Mouse (Mus musculus): ENCODE results near the gene Tll2. TPM values are rescaled to one million over a fixed set of nuclear protein-coding genes. Genes with fewer than 3 reads are reported as not detected.

Tll2 gene
- polyA plus RNA-seq, 1 experiment from 2014 or later, result 1.2 TPM

DNA sequence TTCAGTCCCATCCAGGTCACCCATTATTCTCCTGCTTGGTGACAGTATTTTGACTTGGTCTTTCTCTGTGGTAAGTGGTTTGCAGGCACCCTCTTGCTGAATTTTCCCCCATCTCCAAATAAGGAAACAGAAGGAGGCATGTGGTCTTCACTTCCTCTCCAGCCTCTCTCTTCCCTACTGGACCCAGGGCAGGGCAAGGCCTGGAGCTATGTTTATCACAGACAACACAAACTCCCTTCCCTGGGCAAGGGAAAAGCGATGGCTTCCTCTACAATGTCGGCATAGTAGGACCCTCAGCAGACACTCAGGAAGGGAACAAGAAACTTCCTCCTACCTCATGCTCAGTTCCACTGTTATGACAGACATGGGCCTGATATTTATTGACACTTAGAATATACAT, 114.7 kb downstream of the Tll2 start:
- DNase-seq (ENCODE audit: low spot score) (no peak), ATAC-seq (ENCODE audit: insufficient read depth, low FRiP score, low TSS enrichment) (no peak)
- H3K27ac ChIP-seq (ENCODE audit: low read depth, low read length), result no peak overlapping the region
- WGBS, result 88% methylated on average over 2 of the region's 2 CpGs
- no peak overlapping the region for H3K4me3 ChIP-seq (ENCODE audit: low read depth, low read length)
- H3K9me3 ChIP-seq (ENCODE audit: control insufficient read depth, low read length), result no peaks in the 10 kb centered on the region
- no peak overlapping the region for H3K9ac ChIP-seq (ENCODE audit: low read length)
- H3K27me3 ChIP-seq (ENCODE audit: control insufficient read depth, insufficient read depth, low read length), result no peaks in the 10 kb centered on the region
- H3K4me2 ChIP-seq (ENCODE audit: low read depth), result no peak overlapping the region
- H3K36me3 ChIP-seq (ENCODE audit: control insufficient read depth, insufficient read depth, low read length), result no peaks in the 10 kb centered on the region
- no peaks in the 10 kb centered on the region for H3K4me1 ChIP-seq (ENCODE audit: control insufficient read depth, insufficient read depth, low read length)

DNA sequence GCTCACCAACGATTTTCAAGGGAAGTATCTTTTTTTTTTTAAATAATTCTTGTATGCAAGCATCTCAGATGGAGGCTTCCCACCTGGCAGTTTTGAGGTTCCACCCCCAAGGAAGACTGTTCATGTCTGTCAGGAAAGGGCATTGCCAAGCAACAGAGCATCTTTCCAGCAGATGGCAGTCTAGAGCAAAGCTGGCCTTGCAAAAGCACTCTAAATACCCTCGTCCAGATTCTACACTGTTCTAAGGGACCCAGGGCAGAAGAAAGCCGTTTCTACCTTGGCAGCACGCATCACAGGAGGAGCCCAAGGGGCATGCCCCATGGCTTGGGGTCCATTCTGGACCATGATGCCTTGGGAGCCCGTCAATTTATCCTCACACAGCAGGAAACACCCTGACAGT, 116.8 kb downstream of the Tll2 start:
- H3K4me1 ChIP-seq (ENCODE audit: control insufficient read depth, insufficient read depth, low read length), result no peaks in the 10 kb centered on the region
- H3K4me2 ChIP-seq (ENCODE audit: low read depth), result no peak overlapping the region
- no peaks in the 10 kb centered on the region for H3K27me3 ChIP-seq (ENCODE audit: control insufficient read depth, insufficient read depth, low read length)
- no peak overlapping the region for H3K9ac ChIP-seq (ENCODE audit: low read length)
- no peak overlapping the region for H3K4me3 ChIP-seq (ENCODE audit: low read depth, low read length)
- no peaks in the 10 kb centered on the region for H3K36me3 ChIP-seq (ENCODE audit: control insufficient read depth, insufficient read depth, low read length)
- H3K9me3 ChIP-seq (ENCODE audit: control insufficient read depth, low read length), result no peaks in the 10 kb centered on the region
- no peak overlapping the region for H3K27ac ChIP-seq (ENCODE audit: low read depth, low read length)
- 16% methylated on average over 5 of the region's 5 CpGs for WGBS
- DNase-seq (ENCODE audit: low spot score) (peak; percentile 65), ATAC-seq (ENCODE audit: insufficient read depth, low FRiP score, low TSS enrichment) (0 out of 2 replicates have a peak, but pooled peaks have one; percentile 31)

DNA sequence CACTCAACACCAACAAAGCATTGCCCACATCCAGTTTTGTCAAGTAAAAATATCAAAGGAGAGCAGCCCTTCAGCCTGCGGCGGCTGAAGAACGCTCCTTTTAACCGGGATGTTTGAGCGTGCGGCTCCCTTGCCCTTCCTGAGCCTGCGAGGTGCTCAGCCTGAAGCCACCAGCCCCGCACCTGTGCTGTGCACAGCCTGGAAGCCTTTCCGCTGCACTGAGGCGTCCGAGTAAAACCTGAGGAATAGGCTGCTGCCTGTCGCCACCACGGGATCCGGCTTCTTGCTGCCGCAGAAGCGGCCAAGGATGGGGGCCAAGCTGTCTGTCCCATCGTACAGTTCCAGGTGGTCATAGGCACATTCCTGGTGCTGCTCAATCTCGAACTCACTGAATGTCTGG, 118.1 kb downstream of the Tll2 start:
- ATAC-seq (ENCODE audit: insufficient read depth, low FRiP score, low TSS enrichment) (no peak), DNase-seq (ENCODE audit: low spot score) (no peak)
- no peak overlapping the region for H3K4me3 ChIP-seq (ENCODE audit: low read depth, low read length)
- H3K27ac ChIP-seq (ENCODE audit: low read depth, low read length), result no peak overlapping the region
- no peaks in the 10 kb centered on the region for H3K9me3 ChIP-seq (ENCODE audit: control insufficient read depth, low read length)
- H3K4me2 ChIP-seq (ENCODE audit: low read depth), result no peak overlapping the region
- 46% methylated on average over 18 of the region's 18 CpGs for WGBS
- no peaks in the 10 kb centered on the region for H3K36me3 ChIP-seq (ENCODE audit: control insufficient read depth, insufficient read depth, low read length)
- H3K27me3 ChIP-seq (ENCODE audit: control insufficient read depth, insufficient read depth, low read length), result no peaks in the 10 kb centered on the region
- no peak overlapping the region; the same call in 1 of the 2 replicates for H3K9ac ChIP-seq (ENCODE audit: low read length)
- H3K4me1 ChIP-seq (ENCODE audit: control insufficient read depth, insufficient read depth, low read length), result no peaks in the 10 kb centered on the region

DNA sequence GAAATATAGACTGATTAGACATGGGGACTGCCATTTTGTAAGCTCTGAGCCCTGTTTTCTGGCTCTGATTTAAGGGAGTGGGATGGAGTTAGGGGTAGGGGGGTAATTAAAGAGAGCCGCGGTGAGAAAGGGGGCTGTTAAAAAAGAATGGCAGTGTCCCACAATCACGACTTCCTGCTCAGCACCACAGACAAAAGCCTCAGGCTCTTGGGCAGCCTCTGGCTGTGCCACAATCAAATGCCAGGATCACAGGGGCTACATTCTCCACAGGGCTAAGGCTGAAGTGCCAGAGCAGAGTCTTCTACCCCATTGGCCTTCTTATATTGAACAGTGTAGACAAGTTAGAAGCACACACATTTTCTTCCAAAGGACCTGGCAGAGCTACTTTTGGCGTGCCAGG, 118.7 kb downstream of the Tll2 start:
- Histone ChIP-seq H3K4me1 (ENCODE audit: control insufficient read depth, insufficient read depth, low read length) (no peaks in the 10 kb centered on the region), H3K27ac (ENCODE audit: low read depth, low read length) (no peak overlapping the region), H3K36me3 (ENCODE audit: control insufficient read depth, insufficient read depth, low read length) (no peaks in the 10 kb centered on the region), H3K9me3 (ENCODE audit: control insufficient read depth, low read length) (no peaks in the 10 kb centered on the region), H3K27me3 (ENCODE audit: control insufficient read depth, insufficient read depth, low read length) (no peaks in the 10 kb centered on the region), H3K4me3 (ENCODE audit: low read depth, low read length) (no peak overlapping the region), H3K4me2 (ENCODE audit: low read depth) (no peak overlapping the region), H3K9ac (ENCODE audit: low read length) (no peak overlapping the region)
- ATAC-seq (ENCODE audit: insufficient read depth, low FRiP score, low TSS enrichment) (no peak), DNase-seq (ENCODE audit: low spot score) (no peak)
- 34% methylated on average over 4 of the region's 4 CpGs for WGBS

DNA sequence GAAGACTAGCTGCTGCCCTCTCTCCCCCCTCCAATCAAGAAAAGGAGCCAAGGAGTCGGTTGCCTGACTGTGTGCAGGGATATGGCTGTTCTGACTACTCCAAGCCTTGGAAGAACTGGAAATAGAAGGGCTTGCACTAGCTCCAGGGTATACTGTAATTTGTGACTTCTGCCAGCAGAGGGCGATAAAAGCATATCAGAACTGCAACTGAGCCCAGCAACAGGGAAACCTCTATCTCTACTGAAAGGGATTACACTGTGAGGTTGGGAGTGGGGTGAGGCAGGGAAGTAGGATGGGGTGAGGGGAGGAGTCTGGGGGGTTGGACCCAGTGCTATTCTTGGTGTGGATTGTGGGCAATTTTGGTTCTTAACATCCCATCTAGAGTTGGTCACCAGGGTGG, 119.9 kb downstream of the Tll2 start:
- peak; percentile 73 for DNase-seq (ENCODE audit: low spot score)
- H3K4me2 ChIP-seq (ENCODE audit: low read depth), result no peak overlapping the region
- H3K4me3 ChIP-seq (ENCODE audit: low read depth, low read length), result no peak overlapping the region
- peak; percentile 56; the same call in 1 of the 2 replicates for ATAC-seq (ENCODE audit: insufficient read depth, low FRiP score, low TSS enrichment)
- H3K27me3 ChIP-seq (ENCODE audit: control insufficient read depth, insufficient read depth, low read length), result no peaks in the 10 kb centered on the region
- no peaks in the 10 kb centered on the region for H3K36me3 ChIP-seq (ENCODE audit: control insufficient read depth, insufficient read depth, low read length)
- WGBS, result 11% methylated on average over 2 of the region's 2 CpGs
- no peak overlapping the region for H3K9ac ChIP-seq (ENCODE audit: low read length)
- H3K9me3 ChIP-seq (ENCODE audit: control insufficient read depth, low read length), result no peaks in the 10 kb centered on the region
- H3K27ac ChIP-seq (ENCODE audit: low read depth, low read length), result no peak overlapping the region
- H3K4me1 ChIP-seq (ENCODE audit: control insufficient read depth, insufficient read depth, low read length), result no peaks in the 10 kb centered on the region

DNA sequence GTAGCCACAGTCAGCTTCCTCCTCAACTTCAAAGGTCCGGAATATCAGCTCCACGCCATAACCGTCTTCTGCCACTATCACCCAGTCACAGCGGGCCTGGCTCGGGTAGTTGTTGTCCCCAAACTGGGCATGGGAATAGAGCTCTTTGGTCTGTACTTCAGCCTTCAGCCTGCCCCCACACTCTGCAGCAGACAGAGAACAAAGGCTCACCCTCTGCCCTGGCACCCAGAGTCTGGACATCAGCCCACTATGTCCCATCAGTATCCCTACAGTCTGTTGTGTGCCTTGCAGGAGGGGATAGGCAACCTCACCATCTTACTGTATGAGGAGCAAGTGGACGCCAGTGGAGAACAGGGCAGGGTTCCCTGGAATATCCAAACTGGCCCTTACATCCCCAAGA, 120.3 kb downstream of the Tll2 start:
- H3K9me3 ChIP-seq (ENCODE audit: control insufficient read depth, low read length), result no peaks in the 10 kb centered on the region
- H3K4me3 ChIP-seq (ENCODE audit: low read depth, low read length), result no peak overlapping the region
- H3K4me1 ChIP-seq (ENCODE audit: control insufficient read depth, insufficient read depth, low read length), result 0 out of 2 replicates have a peak, but pooled peaks cover 3% of the 10 kb centered on the region
- H3K27me3 ChIP-seq (ENCODE audit: control insufficient read depth, insufficient read depth, low read length), result no peaks in the 10 kb centered on the region
- ATAC-seq (ENCODE audit: insufficient read depth, low FRiP score, low TSS enrichment) (0 out of 2 replicates have a peak, but pooled peaks have one; percentile 18), DNase-seq (ENCODE audit: low spot score) (no peak)
- no peaks in the 10 kb centered on the region for H3K36me3 ChIP-seq (ENCODE audit: control insufficient read depth, insufficient read depth, low read length)
- no peak overlapping the region for H3K27ac ChIP-seq (ENCODE audit: low read depth, low read length)
- H3K4me2 ChIP-seq (ENCODE audit: low read depth), result no peak overlapping the region
- 84% methylated on average over 6 of the region's 6 CpGs for WGBS
- no peak overlapping the region for H3K9ac ChIP-seq (ENCODE audit: low read length)

DNA sequence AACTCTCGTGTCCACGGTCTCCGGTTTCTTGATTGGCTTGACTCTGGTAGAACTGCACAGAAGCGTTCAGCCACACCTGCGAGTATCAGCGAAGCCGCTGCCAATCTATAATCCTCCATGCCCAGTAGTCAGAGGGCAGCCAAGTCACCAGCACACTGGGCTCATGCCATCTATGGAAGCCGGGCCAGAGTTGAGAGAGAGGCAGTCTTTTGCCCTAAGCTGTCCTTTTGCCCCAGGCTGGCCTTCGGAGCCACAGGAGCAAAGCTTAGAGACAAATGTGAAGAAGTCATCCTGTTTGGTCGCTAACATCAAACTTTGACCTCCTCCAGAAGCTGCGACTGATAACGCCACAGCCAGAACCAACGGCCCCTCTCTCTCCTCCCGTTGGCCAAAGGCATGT, 123.0 kb downstream of the Tll2 start:
- 91% methylated on average over 14 of the region's 14 CpGs for WGBS

DNA sequence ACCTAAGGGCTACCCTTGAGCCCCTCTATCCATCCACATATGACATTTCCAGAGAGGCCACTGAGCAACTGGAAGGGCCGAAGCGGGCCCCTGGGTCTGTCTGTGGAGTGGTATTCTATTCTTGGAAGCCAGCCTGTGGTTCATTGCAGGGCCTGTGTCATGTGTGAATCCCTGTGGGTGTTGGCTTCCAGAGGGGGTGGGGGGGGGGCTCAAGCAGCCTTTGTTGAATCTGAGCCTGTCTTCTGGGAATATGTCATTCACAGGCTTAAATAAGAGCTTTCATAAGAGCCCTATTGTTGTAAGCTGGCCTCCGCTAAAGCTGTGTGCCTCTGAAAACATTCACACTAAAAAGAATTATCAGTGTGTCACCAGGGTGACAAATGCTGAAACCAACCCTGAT, 125.0 kb downstream of the Tll2 start:
- Histone ChIP-seq H3K9me3 (ENCODE audit: control insufficient read depth, low read length) (no peaks in the 10 kb centered on the region), H3K4me3 (ENCODE audit: low read depth, low read length) (no peak overlapping the region), H3K27ac (ENCODE audit: low read depth, low read length) (no peak overlapping the region), H3K9ac (ENCODE audit: low read length) (no peak overlapping the region), H3K27me3 (ENCODE audit: control insufficient read depth, insufficient read depth, low read length) (no peaks in the 10 kb centered on the region), H3K4me2 (ENCODE audit: low read depth) (no peak overlapping the region), H3K36me3 (ENCODE audit: control insufficient read depth, insufficient read depth, low read length) (no peaks in the 10 kb centered on the region), H3K4me1 (ENCODE audit: control insufficient read depth, insufficient read depth, low read length) (0 out of 2 replicates have a peak, but pooled peaks cover 3% of the 10 kb centered on the region)
- DNase-seq (ENCODE audit: low spot score), result peak; percentile 21
- WGBS, result 60% methylated on average over 3 of the region's 3 CpGs
- no peak for ATAC-seq (ENCODE audit: insufficient read depth, low FRiP score, low TSS enrichment)

More for the DNA sequence above, 123.0 kb downstream of the Tll2 start:
- Histone ChIP-seq H3K27ac (ENCODE audit: low read depth, low read length) (no peak overlapping the region), H3K36me3 (ENCODE audit: control insufficient read depth, insufficient read depth, low read length) (no peaks in the 10 kb centered on the region), H3K4me3 (ENCODE audit: low read depth, low read length) (no peak overlapping the region), H3K9ac (ENCODE audit: low read length) (no peak overlapping the region), H3K4me1 (ENCODE audit: control insufficient read depth, insufficient read depth, low read length) (0 out of 2 replicates have a peak, but pooled peaks cover 3% of the 10 kb centered on the region), H3K9me3 (ENCODE audit: control insufficient read depth, low read length) (no peaks in the 10 kb centered on the region), H3K4me2 (ENCODE audit: low read depth) (no peak overlapping the region), H3K27me3 (ENCODE audit: control insufficient read depth, insufficient read depth, low read length) (no peaks in the 10 kb centered on the region)
- DNase-seq (ENCODE audit: low spot score) (no peak), ATAC-seq (ENCODE audit: insufficient read depth, low FRiP score, low TSS enrichment) (no peak)

DNA sequence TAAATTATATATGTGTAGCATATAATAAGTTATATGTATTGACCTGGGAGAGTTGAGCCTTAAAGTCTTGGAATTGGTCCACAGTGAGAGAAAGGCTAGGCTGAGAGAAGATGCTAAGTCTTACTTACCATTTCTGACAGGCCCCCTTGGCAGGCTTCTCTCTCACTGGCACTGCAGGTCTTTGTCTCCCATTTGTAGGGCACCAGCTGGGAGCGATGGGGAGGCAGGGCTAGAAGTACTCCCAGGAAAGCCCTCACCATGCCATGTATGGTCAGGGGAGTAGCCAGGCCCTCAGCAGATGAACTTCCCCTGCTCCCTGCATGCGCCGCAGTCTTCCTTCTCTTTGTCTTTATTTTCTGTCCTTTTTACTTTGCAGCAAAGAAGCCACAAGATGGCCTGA, 129.7 kb downstream of the Tll2 start, which contains the start of gene Opalin:
Gene Opalin, minus strand, starts transcription at position 208 of the 400 bp plus-strand sequence.
- H3K9ac ChIP-seq (ENCODE audit: low read length), result no peak within 1 kb of the TSS
- no peaks in the 10 kb centered on the region for H3K36me3 ChIP-seq (ENCODE audit: control insufficient read depth, insufficient read depth, low read length)
- WGBS, result 88% methylated on average over 3 of the region's 3 CpGs

More for the DNA sequence above, 129.7 kb downstream of the Tll2 start, which contains the start of gene Opalin:
- Histone ChIP-seq H3K4me3 (ENCODE audit: low read depth, low read length) (no peak within 1 kb of the TSS), H3K4me1 (ENCODE audit: control insufficient read depth, insufficient read depth, low read length) (0 out of 2 replicates have a peak, but pooled peaks cover 3% of the 10 kb centered on the region), H3K9me3 (ENCODE audit: control insufficient read depth, low read length) (no peaks in the 10 kb centered on the region), H3K27ac (ENCODE audit: low read depth, low read length) (no peak within 1 kb of the TSS), H3K27me3 (ENCODE audit: control insufficient read depth, insufficient read depth, low read length) (no peaks in the 10 kb centered on the region), H3K4me2 (ENCODE audit: low read depth) (no peak within 1 kb of the TSS)
- ATAC-seq (ENCODE audit: insufficient read depth, low FRiP score, low TSS enrichment) (no peak), DNase-seq (ENCODE audit: low spot score) (no peak)

Data from neural tube, embryonic 11.5 days (tissue).